In the genomic region with DNA sequence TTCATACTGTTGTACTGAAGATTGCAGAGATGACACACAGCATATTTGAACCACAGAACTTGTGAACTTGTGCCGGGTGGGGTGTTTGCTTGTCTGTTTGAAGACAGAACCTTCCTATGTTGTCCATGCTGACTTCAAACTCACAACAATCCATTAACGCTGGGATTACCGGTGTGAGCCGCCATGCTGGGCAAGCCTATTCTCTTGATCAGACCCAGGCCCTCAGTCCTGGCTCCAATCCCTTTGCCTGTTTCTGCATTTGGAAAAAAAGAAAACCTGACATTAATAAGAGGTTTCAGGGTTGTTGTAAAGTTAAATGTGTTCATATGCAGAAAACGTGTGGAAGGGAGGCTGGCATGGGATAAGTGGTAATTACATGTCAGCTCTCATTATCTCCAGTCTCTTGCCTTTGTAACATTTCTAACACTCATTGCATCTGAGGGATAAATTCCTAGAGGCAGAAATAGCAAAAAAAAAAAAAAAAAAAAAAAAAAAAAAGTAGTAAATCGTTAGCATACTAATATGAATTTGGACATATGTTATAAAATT, we compare ENCODE assay signal across 25 mouse cellular contexts. TPM values are rescaled to one million over a fixed set of nuclear protein-coding genes. Genes with fewer than 3 reads are reported as not detected.
"Had no signal": no experiment of that assay in that cellular context is flagged by ENCODE, and none has a peak within 500 bp of the region (broad histone marks: within the 10 kb centered on the region; RNA-seq: fewer than 3 reads in every experiment).

No protein-coding gene starts in this region.

- H3K4me1 ChIP-seq: liver, embryonic 15.5 days; lung, embryonic 15.5 days; midbrain, embryonic 13.5 days; midbrain, embryonic 15.5 days; stomach, embryonic 15.5 days had no signal

- H3K9me3 ChIP-seq: liver, embryonic 15.5 days; lung, embryonic 15.5 days; midbrain, embryonic 13.5 days; midbrain, embryonic 15.5 days; neural tube, embryonic 12.5 days; stomach, embryonic 15.5 days had no signal

- DNase-seq: liver, postnatal 0 days; lung, adult 2 months; lung, postnatal 14 days; lung, postnatal 36 days; right cerebral cortex, adult 18-20 months; right cerebral cortex, postnatal 25 days; right cerebral cortex, postnatal 4 days; spleen, adult 18-20 months; thymus, adult 2 months; thymus, postnatal 14 days; thymus, postnatal 36 days had no signal

- H3K36me3 ChIP-seq: liver, embryonic 15.5 days; lung, embryonic 15.5 days; midbrain, embryonic 13.5 days; midbrain, embryonic 15.5 days; neural tube, embryonic 12.5 days; stomach, embryonic 15.5 days had no signal

- H3K27me3 ChIP-seq: liver, embryonic 15.5 days; lung, embryonic 15.5 days; midbrain, embryonic 13.5 days; midbrain, embryonic 15.5 days; neural tube, embryonic 12.5 days; stomach, embryonic 15.5 days had no signal

- H3K9ac ChIP-seq: liver, embryonic 15.5 days; liver, postnatal 0 days; lung, embryonic 15.5 days; midbrain, embryonic 13.5 days; midbrain, embryonic 15.5 days; neural tube, embryonic 12.5 days; stomach, embryonic 15.5 days had no signal

- H3K4me3 ChIP-seq: liver, embryonic 15.5 days; lung, embryonic 15.5 days; megakaryocyte, embryonic 14.5 days; midbrain, embryonic 13.5 days; midbrain, embryonic 15.5 days; neural tube, embryonic 12.5 days; stomach, embryonic 15.5 days had no signal

- ATAC-seq: liver, postnatal 0 days; lung, postnatal 0 days; midbrain, embryonic 13.5 days; midbrain, embryonic 15.5 days had no signal

- H3K4me2 ChIP-seq: liver, embryonic 15.5 days; lung, embryonic 15.5 days; midbrain, embryonic 11.5 days; midbrain, embryonic 13.5 days; midbrain, embryonic 15.5 days; neural tube, embryonic 12.5 days; stomach, embryonic 15.5 days had no signal

- H3K27ac ChIP-seq: liver, embryonic 15.5 days; lung, embryonic 15.5 days; macrophage; midbrain, embryonic 13.5 days; midbrain, embryonic 15.5 days; neural tube, embryonic 12.5 days; stomach, embryonic 15.5 days; stomach, postnatal 0 days had no signal

RNA-seq across cellular contexts. Expression of a gene that starts 16.4 kb away (rescaled TPM):
- total RNA-seq: megakaryocyte progenitor cell, adult 5-6 weeks; monocyte, adult 5-6 weeks; neutrophil, adult 5-6 weeks had no signal
